Mouse (Mus musculus): ENCODE measurements at regions not wholly inside any gene's neighbourhood (a gene's known extent, or its start where the extent isn't known, plus 50 kb on each side); places are given as distances from the start of the nearest gene placed in this dataset.
A peak's percentile ranks its signal among the peaks of the same experiment; 100 is the strongest.

DNA sequence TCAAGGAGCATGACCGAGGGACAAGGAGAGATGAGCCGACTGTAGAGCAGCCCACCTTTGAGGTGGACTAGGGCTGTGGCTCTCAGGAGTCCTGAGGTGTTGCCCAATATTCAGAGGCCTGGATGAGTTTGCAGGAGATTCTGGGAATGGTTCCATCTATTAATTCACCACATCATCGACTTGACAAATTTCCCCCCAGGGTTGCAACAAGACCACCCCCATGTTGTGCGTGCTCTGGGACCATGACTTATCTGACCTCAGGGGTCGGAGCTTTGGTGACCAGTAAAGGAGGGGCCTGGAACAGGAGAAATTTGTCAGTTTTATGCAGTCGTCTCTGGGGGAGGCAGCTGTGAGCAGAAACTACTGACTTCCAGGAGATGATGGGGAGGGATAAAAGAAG lies 63.5 kb upstream of the 1600014C23Rik start:
- dilution Hi-C loops (cut with MboI; ENCODE audit: extremely low pct_ligation_motif_present, extremely low pct_unique_long_range_greater_than_20kb, low sequenced_read_pairs): no loop called here
- TF ChIP-seq POLR2A (IDR thresholded peaks at IDR 0.05; ENCODE audit: low read depth, low read length) (no peak), MAFK (IDR thresholded peaks at IDR 0.05; ENCODE audit: insufficient replicate concordance, low read length) (no peak), PAX5 (IDR thresholded peaks at IDR 0.05; ENCODE audit: low read length) (no peak), MXI1 (IDR thresholded peaks at IDR 0.05; ENCODE audit: low read depth, low read length) (no peak), ZC3H11A (IDR thresholded peaks at IDR 0.05; ENCODE audit: low read depth, low read length) (no peak), KAT2A (IDR thresholded peaks at IDR 0.05; ENCODE audit: insufficient replicate concordance, low read length) (no peak)
- Histone ChIP-seq H3K4me2 (ENCODE audit: insufficient read depth, low read depth, poor library complexity, severe bottlenecking) (no peak overlapping the region), H3K79me2 (replicated peaks; ENCODE audit: control insufficient read depth, extremely low read depth, insufficient read depth, poor library complexity, severe bottlenecking) (no peaks in the 10 kb centered on the region), H3K36me3 (replicated peaks in 1 of 2; ENCODE audit: control insufficient read depth in 1 of 2, insufficient read depth in 1 of 2, low read length in 1 of 2) (no peaks in the 10 kb centered on the region), H3K4me1 (ENCODE audit: control insufficient read depth in 1 of 2, insufficient read depth in 2 of 2) (no peaks in the 10 kb centered on the region), H3K9ac (ENCODE audit: insufficient read depth, low read depth) (no peak overlapping the region), H3K27me3 (replicated peaks) (peaks cover 81% of the 10 kb centered on the region), H3K4me3 (replicated peaks in 1 of 3; ENCODE audit: low read depth in 2 of 3, low read length in 2 of 3, poor library complexity in 1 of 3) (no peak overlapping the region), H3K9me3 (replicated peaks; ENCODE audit: low read length) (peaks cover 23% of the 10 kb centered on the region), H3K27ac (ENCODE audit: insufficient read depth, low read depth) (no peak overlapping the region)
- in situ Hi-C loops (cut with MboI; ENCODE audit: low pct_ligation_motif_present, low pct_unique_long_range_greater_than_20kb, low sequenced_read_pairs): no loop called here
- DNase-seq (ENCODE audit: extremely low read depth): no peak

DNA sequence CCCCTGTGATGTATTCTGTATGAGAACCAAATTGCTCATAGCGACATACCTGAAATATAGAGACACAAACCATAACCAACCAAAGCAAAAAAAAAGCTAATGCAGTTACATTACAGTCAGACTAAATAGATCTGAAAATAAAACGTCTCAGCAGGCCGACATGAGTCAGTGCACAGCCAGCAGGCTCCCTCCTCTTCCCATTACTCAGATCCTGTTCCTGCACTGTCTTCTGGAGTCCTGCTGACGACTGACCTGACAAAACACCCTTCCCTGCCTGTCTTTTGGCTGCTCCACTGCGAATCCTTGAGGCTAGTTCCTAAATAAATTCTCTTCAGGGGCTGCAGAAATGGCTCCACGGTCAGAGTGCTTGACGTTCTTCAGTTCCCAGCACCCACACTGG lies 61.3 kb upstream of the 1600014C23Rik start:
- no peak overlapping the region for H3K9ac ChIP-seq (ENCODE audit: insufficient read depth, low read depth)
- dilution Hi-C loops (cut with MboI; ENCODE audit: extremely low pct_ligation_motif_present, extremely low pct_unique_long_range_greater_than_20kb, low sequenced_read_pairs): no loop called here
- in situ Hi-C loops (cut with MboI; ENCODE audit: low pct_ligation_motif_present, low pct_unique_long_range_greater_than_20kb, low sequenced_read_pairs): no loop called here
- no peak for DNase-seq (ENCODE audit: extremely low read depth)
- no peaks in the 10 kb centered on the region for H3K79me2 ChIP-seq (replicated peaks; ENCODE audit: control insufficient read depth, extremely low read depth, insufficient read depth, poor library complexity, severe bottlenecking)
- peaks cover 78% of the 10 kb centered on the region for H3K27me3 ChIP-seq (replicated peaks)
- H3K36me3 ChIP-seq (replicated peaks in 1 of 2; ENCODE audit: control insufficient read depth in 1 of 2, insufficient read depth in 1 of 2, low read length in 1 of 2): no peaks in the 10 kb centered on the region
- peaks cover 10% of the 10 kb centered on the region for H3K9me3 ChIP-seq (replicated peaks; ENCODE audit: low read length)
- no peak overlapping the region for H3K27ac ChIP-seq (ENCODE audit: insufficient read depth, low read depth)
- no peak for TF ChIP-seq RAD21 (IDR thresholded peaks at IDR 0.05; ENCODE audit: low read depth, low read length)
- no peak for TF ChIP-seq UBTF (IDR thresholded peaks at IDR 0.05; ENCODE audit: low read depth, low read length)
- no peak for TF ChIP-seq ZC3H11A (IDR thresholded peaks at IDR 0.05; ENCODE audit: low read depth, low read length)
- TF ChIP-seq ZMIZ1 (IDR thresholded peaks at IDR 0.05; ENCODE audit: low read depth, low read length): no peak
- no peak for TF ChIP-seq JUN (IDR thresholded peaks at IDR 0.05; ENCODE audit: insufficient read depth, low read depth, low read length)
- no peak for TF ChIP-seq JUND (conservative IDR thresholded peaks at IDR 0.05; ENCODE audit: low read depth, low read length)
- no peak for TF ChIP-seq NELFE (IDR thresholded peaks at IDR 0.05; ENCODE audit: low read depth, low read length)
- no peak for TF ChIP-seq RCOR1 (conservative IDR thresholded peaks at IDR 0.05; ENCODE audit: low read depth, low read length)
- H3K4me3 ChIP-seq (replicated peaks in 1 of 3; ENCODE audit: low read depth in 2 of 3, low read length in 2 of 3, poor library complexity in 1 of 3): no peak overlapping the region
- no peaks in the 10 kb centered on the region for H3K4me1 ChIP-seq (ENCODE audit: control insufficient read depth in 1 of 2, insufficient read depth in 2 of 2)
- no peak overlapping the region for H3K4me2 ChIP-seq (ENCODE audit: insufficient read depth, low read depth, poor library complexity, severe bottlenecking)

DNA sequence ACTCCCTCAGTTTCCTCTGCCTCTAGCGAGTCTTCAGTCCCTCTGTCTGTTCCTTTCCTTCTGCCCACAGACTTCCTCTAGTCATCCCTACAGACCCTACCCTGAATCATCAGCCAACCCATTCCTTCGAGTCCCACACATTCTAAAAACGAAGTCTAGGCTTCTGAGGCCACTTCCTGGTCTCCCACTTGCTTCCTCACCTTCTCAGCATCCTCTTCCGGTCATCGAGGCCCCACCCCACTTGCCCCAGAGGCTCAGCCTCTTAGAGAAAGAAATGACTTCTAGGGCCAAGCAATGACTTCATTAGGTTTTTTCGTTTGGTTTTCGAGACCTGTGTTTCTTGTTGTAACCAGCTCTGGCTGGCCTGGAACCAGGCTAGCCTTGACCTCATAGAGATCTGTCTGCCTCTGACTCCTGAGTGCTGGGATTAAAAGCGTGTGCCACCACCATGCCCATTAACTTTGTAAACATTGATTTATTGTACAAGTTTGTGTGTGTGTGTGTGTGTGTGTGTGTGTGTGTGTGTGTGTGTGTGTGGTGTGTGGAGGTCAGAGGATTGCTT lies 57.4 kb upstream of the 1600014C23Rik start:
- H3K4me3 ChIP-seq (replicated peaks in 1 of 3; ENCODE audit: low read depth in 2 of 3, low read length in 2 of 3, poor library complexity in 1 of 3): no peak overlapping the region
- dilution Hi-C loops (cut with MboI; ENCODE audit: extremely low pct_ligation_motif_present, extremely low pct_unique_long_range_greater_than_20kb, low sequenced_read_pairs): no loop called here
- H3K79me2 ChIP-seq (replicated peaks; ENCODE audit: control insufficient read depth, extremely low read depth, insufficient read depth, poor library complexity, severe bottlenecking): no peaks in the 10 kb centered on the region
- TF ChIP-seq ELF1 (IDR thresholded peaks at IDR 0.05; ENCODE audit: low read depth, low read length) (peak; percentile 73), ETS1 (conservative IDR thresholded peaks at IDR 0.05; ENCODE audit: low read depth, low read length) (no peak), UBTF (IDR thresholded peaks at IDR 0.05; ENCODE audit: low read depth, low read length) (no peak)
- H3K36me3 ChIP-seq (replicated peaks in 1 of 2; ENCODE audit: control insufficient read depth in 1 of 2, insufficient read depth in 1 of 2, low read length in 1 of 2): no peaks in the 10 kb centered on the region
- no peak overlapping the region for H3K4me2 ChIP-seq (ENCODE audit: insufficient read depth, low read depth, poor library complexity, severe bottlenecking)
- in situ Hi-C loops (cut with MboI; ENCODE audit: low pct_ligation_motif_present, low pct_unique_long_range_greater_than_20kb, low sequenced_read_pairs): no loop called here
- H3K9me3 ChIP-seq (replicated peaks; ENCODE audit: low read length): peaks cover 8% of the 10 kb centered on the region
- peaks cover 79% of the 10 kb centered on the region for H3K27me3 ChIP-seq (replicated peaks)
- H3K4me1 ChIP-seq (ENCODE audit: control insufficient read depth in 1 of 2, insufficient read depth in 2 of 2): no peaks in the 10 kb centered on the region
- H3K9ac ChIP-seq (ENCODE audit: insufficient read depth, low read depth): no peak overlapping the region
- H3K27ac ChIP-seq (ENCODE audit: insufficient read depth, low read depth): no peak overlapping the region
- no peak for DNase-seq (ENCODE audit: extremely low read depth)

All from CH12.LX (cell line).